Mouse (Mus musculus): Measurements from ENCODE around the gene Cacna2d4.

- TF ChIP-seq CTCF (IDR thresholded peaks at IDR 0.05; ENCODE audit: low read depth, low read length) (no peak), POLR2A (IDR thresholded peaks at IDR 0.05; ENCODE audit: borderline replicate concordance, low read depth, low read length) (no peak)
These were observed 3.1 kb downstream of the Cacna2d4 start for GRCm38 (mm10) chr6:119239341-119240005.
